8 mouse cellular contexts compared by ENCODE assay signal in genomic region chr9:20959430-20959938, GRCm38 (mm10). TPM values are rescaled to one million over a fixed set of nuclear protein-coding genes. Genes with fewer than 3 reads are reported as not detected.
DNase-seq lines count a peak whose midpoint lies in the region; ATAC-seq and TF ChIP-seq lines count a peak whose summit lies in the region.

Gene Dnmt1, minus strand, starts transcription at chr9:20959888.

- no peak within 1 kb of the TSS for H3K9ac ChIP-seq in heart, embryonic 16.5 days (ENCODE audit: low read length)
- H3K9ac ChIP-seq in neural tube, embryonic 13.5 days, result no peak within 1 kb of the TSS

- TF ChIP-seq CTCF in lung, adult 2 months (IDR thresholded peaks at IDR 0.05; ENCODE audit: insufficient read depth, low read length), result no peak
- no peak for TF ChIP-seq CTCF in cortical plate, adult 2 months (IDR thresholded peaks at IDR 0.05; ENCODE audit: extremely low read depth, insufficient read depth, low read length)

- H3K27ac ChIP-seq in cortical plate, adult 2 months (ENCODE audit: insufficient read depth, low read length), result no peak within 1 kb of the TSS
- H3K27ac ChIP-seq in heart, embryonic 16.5 days (ENCODE audit: low read length), result no peak within 1 kb of the TSS
- H3K27ac ChIP-seq in neural tube, embryonic 13.5 days (replicated peaks), result no peak within 1 kb of the TSS

- no peaks in the 10 kb centered on the region for H3K9me3 ChIP-seq in heart, embryonic 16.5 days (replicated peaks; ENCODE audit: control insufficient read depth, low read length)
- no peaks in the 10 kb centered on the region for H3K9me3 ChIP-seq in neural tube, embryonic 13.5 days

- DNase-seq in lung, adult 2 months, result no peak
- no peak for DNase-seq in lung, postnatal 10 days
- no peak for DNase-seq in left cerebral cortex, postnatal 36 days (ENCODE audit: low spot score in 2 of 2)
- DNase-seq in urinary bladder, postnatal 10 days (ENCODE audit: low spot score), result no peak
- DNase-seq in retina, postnatal 1 day, result no peak

- no peak for TF ChIP-seq POLR2A in lung, adult 2 months (IDR thresholded peaks at IDR 0.05; ENCODE audit: borderline replicate concordance, extremely low read depth, low read depth, low read length)
- no peak for TF ChIP-seq POLR2A in cortical plate, adult 2 months (IDR thresholded peaks at IDR 0.05; ENCODE audit: extremely low read depth, insufficient read depth, low read length)

- H3K4me2 ChIP-seq in heart, embryonic 16.5 days (ENCODE audit: low read depth, low read length), result no peak within 1 kb of the TSS
- H3K4me2 ChIP-seq in neural tube, embryonic 13.5 days, result no peak within 1 kb of the TSS

- WGBS in lung, adult 2 months, result 77% methylated on average over 2 of the region's 2 CpGs
- WGBS in heart, embryonic 16.5 days, result 89% methylated on average over 2 of the region's 2 CpGs
- WGBS in neural tube, embryonic 13.5 days, result 85% methylated on average over 2 of the region's 2 CpGs

- intact Hi-C loops in left cerebral cortex, postnatal 36 days (cut with DNase I), result no loop called here

- H3K36me3 ChIP-seq in heart, embryonic 16.5 days (ENCODE audit: control insufficient read depth, insufficient read depth), result no peaks in the 10 kb centered on the region
- no peaks in the 10 kb centered on the region for H3K36me3 ChIP-seq in neural tube, embryonic 13.5 days

- H3K4me3 ChIP-seq in lung, adult 2 months (replicated peaks; ENCODE audit: extremely low read depth, low read depth, low read length), result no peak within 1 kb of the TSS
- no peak within 1 kb of the TSS for H3K4me3 ChIP-seq in cortical plate, adult 2 months (ENCODE audit: insufficient read depth, low read length)
- H3K4me3 ChIP-seq in heart, embryonic 16.5 days (ENCODE audit: low read length), result no peak within 1 kb of the TSS
- H3K4me3 ChIP-seq in neural tube, embryonic 13.5 days, result no peak within 1 kb of the TSS

- H3K27me3 ChIP-seq in heart, embryonic 16.5 days (ENCODE audit: control insufficient read depth, insufficient read depth, low read length), result no peaks in the 10 kb centered on the region
- H3K27me3 ChIP-seq in neural tube, embryonic 13.5 days, result no peaks in the 10 kb centered on the region

- no peaks in the 10 kb centered on the region for H3K4me1 ChIP-seq in lung, adult 2 months (ENCODE audit: control insufficient read depth, insufficient read depth, low read length)
- H3K4me1 ChIP-seq in cortical plate, adult 2 months (ENCODE audit: control insufficient read depth, insufficient read depth, low read length), result no peaks in the 10 kb centered on the region
- no peaks in the 10 kb centered on the region for H3K4me1 ChIP-seq in heart, embryonic 16.5 days (ENCODE audit: control insufficient read depth, insufficient read depth, low read length)
- H3K4me1 ChIP-seq in neural tube, embryonic 13.5 days (replicated peaks), result no peaks in the 10 kb centered on the region

- no peak for ATAC-seq in heart, embryonic 16.5 days (replicated peaks; ENCODE audit: extremely low read depth, insufficient read depth, low FRiP score)
- no peak for ATAC-seq in neural tube, embryonic 13.5 days (ENCODE audit: low read depth)

RNA-seq across cellular contexts. Expression of gene Dnmt1, which starts in this region (rescaled TPM):
- 20.5 and 22.8 TPM in 2 replicates for polyA plus RNA-seq in lung, adult 2 months (2012; rRNA removed)
- polyA plus RNA-seq in cortical plate, adult 2 months (2012; rRNA removed), result 31.7 and 31.9 TPM in 2 replicates
- 56.1 and 63.1 TPM in 2 replicates for polyA plus RNA-seq in heart, embryonic 16.5 days (2015; fragmentation: Nextera tagmentation; extraction: Ambion mirVana)
- 10 to 100 TPM; 40.1 to 43.0 TPM for total RNA-seq in left cerebral cortex, postnatal 36 days (2021)
- 54.2 and 63.7 TPM in 2 replicates for polyA plus RNA-seq in neural tube, embryonic 13.5 days (2015; fragmentation: Nextera tagmentation; extraction: Ambion mirVana)
